Mouse (Mus musculus) stomach, embryonic 15.5 days (tissue): Measurements from ENCODE around the gene Scin. TPM values are rescaled to one million over a fixed set of nuclear protein-coding genes. Genes with fewer than 3 reads are reported as not detected.

ENCODE experiments used
- ATAC-seq: fragments of 200-750 bp; cut with Nextera tagmentation; 2 replicates; pipeline ENCODE4 v1.8.0; 2017; ENCODE audit warnings: low read depth, moderate number of reproducible peaks, moderate TSS enrichment; ENCODE audit not compliant: insufficient read depth, low FRiP score
- H3K27ac ChIP-seq: fragments of 300-500 bp; sonication (generic); 2 replicates; pipeline ENCODE4 v1.5.1; 2015; ENCODE audit warnings: mild to moderate bottlenecking, inconsistent platforms
- H3K27me3 ChIP-seq: fragments of 300-500 bp; sonication (generic); replicated peaks from 2 replicates; pipeline ENCODE4 v1.6.1; 2015; ENCODE audit warnings: inconsistent platforms
- H3K36me3 ChIP-seq: fragments of 300-500 bp; sonication (generic); 2 replicates; pipeline ENCODE4 v1.6.1; 2015; ENCODE audit warnings: inconsistent platforms
- H3K4me1 ChIP-seq: fragments of 300-500 bp; sonication (generic); 2 replicates; pipeline ENCODE4 v1.6.1; 2015; ENCODE audit warnings: inconsistent platforms
- H3K4me2 ChIP-seq: fragments of 300-500 bp; sonication (generic); 2 replicates; pipeline ENCODE4 v1.6.1; 2015; ENCODE audit warnings: mild to moderate bottlenecking, inconsistent platforms
- H3K4me3 ChIP-seq: fragments of 300-500 bp; sonication (generic); replicated peaks from 2 replicates; pipeline ENCODE4 v1.5.1; 2015; ENCODE audit warnings: inconsistent platforms
- H3K9ac ChIP-seq: fragments of 300-500 bp; sonication (generic); 2 replicates; pipeline ENCODE4 v1.6.1; 2015; ENCODE audit warnings: inconsistent platforms
- H3K9me3 ChIP-seq: fragments of 300-500 bp; sonication (generic); 2 replicates; pipeline ENCODE4 v1.6.1; 2016; ENCODE audit warnings: inconsistent platforms
- WGBS: fragments of 180-500 bp; shearing (Covaris S2); methylation state at CpG from one replicate; pipeline ENCODE4 v1.1.7; 2015; 5-methylcytosine and 5-hydroxymethylcytosine counted together
- polyA plus RNA-seq: library from polyadenylated mRNA; unstranded; fragments of >200 nt; fragmentation: Nextera tagmentation; extraction: Ambion mirVana; gene quantifications from 2 replicates; pipeline ENCODE4 v1.2.1, GENCODE M21; 2015

Gene Scin
- polyA plus RNA-seq, 1 experiment from 2014 or later = 9.4 TPM

DNA sequence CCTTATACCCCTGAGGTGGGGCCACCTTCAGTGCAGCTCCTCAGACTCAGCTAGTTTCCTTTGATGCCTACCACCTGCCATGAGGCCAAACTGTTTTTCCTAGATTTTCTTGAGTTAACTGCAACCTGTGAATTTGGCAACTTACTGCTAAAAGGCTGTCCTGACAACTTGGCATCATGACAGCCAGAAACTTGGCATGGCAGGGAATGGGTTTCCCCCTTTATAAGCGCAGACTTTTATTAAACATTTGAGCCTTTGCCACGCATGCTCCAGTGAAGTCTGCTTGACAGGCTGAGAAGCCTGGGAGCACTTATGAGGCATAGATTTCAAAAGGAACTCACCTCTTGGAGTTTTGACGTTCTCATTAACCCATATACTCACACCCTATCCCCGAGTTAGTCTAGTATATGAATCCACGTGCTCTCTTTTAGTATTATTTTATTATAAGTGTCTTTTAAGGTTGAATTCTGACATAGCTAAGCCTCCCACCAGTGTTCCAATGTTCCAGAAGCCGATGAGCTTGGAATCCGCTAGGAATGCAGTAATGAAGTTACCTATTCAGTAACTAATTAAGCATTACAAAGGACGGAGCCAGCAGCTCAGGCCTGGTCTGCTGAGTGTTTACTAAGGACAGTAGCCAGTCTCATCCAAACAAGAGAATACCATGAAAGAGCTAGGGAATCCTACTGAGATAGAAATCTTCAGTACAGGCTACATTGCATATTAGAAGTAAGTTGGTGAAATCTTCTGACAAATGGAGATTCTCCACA is 90.0 kb downstream of the Scin start:
- no peaks in the 10 kb centered on the region for H3K27me3 ChIP-seq
- H3K9me3 ChIP-seq = no peaks in the 10 kb centered on the region
- no peaks in the 10 kb centered on the region for H3K36me3 ChIP-seq
- H3K9ac ChIP-seq = no peak overlapping the region
- 84% methylated on average over 8 of the region's 8 CpGs for WGBS
- no peak for ATAC-seq
- no peak overlapping the region for H3K4me2 ChIP-seq
- H3K4me3 ChIP-seq = no peak overlapping the region
- no peak overlapping the region for H3K27ac ChIP-seq
- no peaks in the 10 kb centered on the region for H3K4me1 ChIP-seq

DNA sequence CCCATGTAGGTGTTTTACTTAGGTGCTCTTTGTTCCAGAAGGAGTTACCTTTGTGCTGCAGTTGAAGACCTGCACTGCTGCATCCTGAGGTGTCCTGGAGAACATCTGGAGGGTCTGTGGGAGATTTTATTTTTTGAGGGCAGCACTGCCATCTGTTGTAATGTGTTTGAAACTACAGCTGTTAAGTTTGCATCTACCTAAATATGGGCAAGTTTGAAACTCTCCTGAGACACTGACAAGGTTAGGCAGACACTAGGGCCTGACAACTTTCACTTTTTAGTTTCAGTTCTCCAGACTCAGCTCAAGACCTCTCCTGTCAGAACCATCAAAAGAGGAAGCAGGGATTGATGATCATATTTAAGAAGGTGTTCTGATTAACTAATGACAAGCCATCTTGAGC is 94.0 kb downstream of the Scin start:
- H3K4me1 ChIP-seq = no peaks in the 10 kb centered on the region
- no peaks in the 10 kb centered on the region for H3K36me3 ChIP-seq
- no peak overlapping the region for H3K4me2 ChIP-seq
- H3K27ac ChIP-seq = no peak overlapping the region
- H3K4me3 ChIP-seq = no peak overlapping the region
- H3K9ac ChIP-seq = no peak overlapping the region
- ATAC-seq = no peak
- no peaks in the 10 kb centered on the region for H3K27me3 ChIP-seq
- H3K9me3 ChIP-seq = no peaks in the 10 kb centered on the region

DNA sequence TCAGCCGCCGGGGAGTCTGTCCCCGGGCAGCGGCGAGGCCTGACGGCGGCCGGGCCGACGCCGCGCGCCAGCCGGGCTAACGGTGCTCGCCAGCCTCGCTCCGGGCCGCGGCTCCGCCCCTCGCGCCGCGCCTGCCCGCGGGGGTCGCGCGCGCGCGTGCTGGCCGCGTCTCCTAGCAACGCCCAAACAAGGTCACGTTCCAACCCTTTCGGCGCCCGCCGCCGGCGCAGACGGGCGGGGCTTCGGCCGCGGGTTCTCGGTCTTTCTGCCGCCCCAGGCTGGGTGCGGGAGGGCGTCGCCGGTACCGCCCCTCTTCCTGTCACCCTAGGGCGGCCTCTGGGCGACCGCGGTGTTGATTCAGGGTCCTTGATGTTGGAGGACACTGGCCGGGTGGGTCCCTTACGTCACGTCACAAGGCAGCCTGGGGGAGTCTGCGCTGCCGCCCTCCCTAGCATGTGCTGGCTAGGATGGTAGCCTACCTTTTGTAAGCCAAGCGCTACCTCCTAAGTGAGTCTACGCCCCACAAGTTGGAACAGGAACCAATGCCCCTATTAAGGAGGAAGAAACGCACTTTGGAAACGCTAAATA is 96.1 kb downstream of the Scin start, which contains the start of gene Arl4a:
Gene Arl4a (minus strand): TSS at position 150 of the 588 bp plus-strand sequence.
- H3K36me3 ChIP-seq = no peaks in the 10 kb centered on the region
- ATAC-seq = peak; percentile 89
- peak within 1 kb of the TSS; percentile 92 for H3K4me3 ChIP-seq
- H3K9ac ChIP-seq = peak within 1 kb of the TSS; percentile 71
- peak within 1 kb of the TSS; percentile 95 for H3K27ac ChIP-seq
- no peaks in the 10 kb centered on the region for H3K4me1 ChIP-seq
- H3K27me3 ChIP-seq = no peaks in the 10 kb centered on the region
- H3K4me2 ChIP-seq = peak within 1 kb of the TSS; percentile 85
- under 1% methylated on average over 68 of the region's 68 CpGs for WGBS
- no peaks in the 10 kb centered on the region for H3K9me3 ChIP-seq

DNA sequence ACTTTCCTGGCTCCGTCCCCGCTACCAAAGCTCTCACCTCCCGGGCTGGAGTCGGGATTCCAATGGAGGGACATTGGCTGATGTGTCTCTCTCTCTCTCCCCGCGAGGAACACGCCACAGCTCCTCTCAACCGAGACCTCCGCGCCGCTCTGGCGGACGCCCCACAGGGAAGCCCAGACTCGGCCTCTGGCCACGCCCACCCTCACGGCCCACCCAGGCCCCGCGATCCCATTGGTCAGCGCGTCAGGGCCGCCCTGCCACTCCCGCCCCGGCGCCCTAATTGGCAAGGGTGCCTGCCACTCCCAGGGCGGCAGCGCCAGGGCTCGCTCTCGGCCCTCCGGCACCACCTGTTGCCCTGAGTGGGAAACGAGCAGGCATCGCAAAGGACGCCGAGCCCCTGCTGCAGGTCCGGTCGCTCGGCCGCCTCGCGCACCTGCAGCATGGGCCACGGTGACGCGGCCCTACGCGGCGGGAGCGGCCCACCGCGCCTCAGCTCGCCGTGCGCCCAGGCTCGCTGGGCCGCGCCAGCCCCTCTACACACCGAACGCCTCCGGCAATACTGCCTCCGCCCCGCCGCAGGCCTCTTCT is 96.7 kb downstream of the Scin start:
- peak overlapping the region; percentile 85 for H3K4me2 ChIP-seq
- peak overlapping the region; percentile 95 for H3K27ac ChIP-seq
- no peaks in the 10 kb centered on the region for H3K9me3 ChIP-seq
- peak overlapping the region; percentile 92 for H3K4me3 ChIP-seq
- H3K27me3 ChIP-seq = no peaks in the 10 kb centered on the region
- ATAC-seq = peak; percentile 96
- H3K36me3 ChIP-seq = no peaks in the 10 kb centered on the region
- no peaks in the 10 kb centered on the region for H3K4me1 ChIP-seq
- 1% methylated on average over 57 of the region's 60 CpGs for WGBS
- H3K9ac ChIP-seq = peak overlapping the region; percentile 71

DNA sequence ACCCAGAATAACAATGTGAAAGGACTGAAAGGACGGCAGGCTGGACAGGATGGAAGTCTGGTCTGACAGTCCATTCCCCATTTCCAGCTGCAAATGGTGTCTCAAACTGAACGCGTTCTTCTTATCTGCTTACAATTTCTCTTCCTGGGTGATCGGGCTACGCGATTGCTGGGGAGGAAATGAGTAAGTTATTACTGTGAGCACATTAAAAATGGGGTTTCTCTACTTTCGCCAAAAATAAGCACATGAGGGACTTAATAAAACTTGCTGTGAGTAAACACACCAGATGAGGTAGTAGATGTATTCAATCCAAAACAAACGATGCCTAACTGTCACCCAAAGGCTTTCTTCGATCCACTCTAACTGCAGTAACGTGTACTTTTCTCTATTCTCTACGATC is 97.4 kb downstream of the Scin start:
- Histone ChIP-seq H3K36me3 (no peaks in the 10 kb centered on the region), H3K9ac (peak overlapping the region; percentile 62), H3K4me3 (peak overlapping the region; percentile 92), H3K9me3 (no peaks in the 10 kb centered on the region), H3K4me1 (no peaks in the 10 kb centered on the region), H3K4me2 (peak overlapping the region; percentile 85), H3K27ac (peak overlapping the region; percentile 95), H3K27me3 (no peaks in the 10 kb centered on the region)
- no peak for ATAC-seq
- WGBS = under 1% methylated on average over 11 of the region's 11 CpGs

DNA sequence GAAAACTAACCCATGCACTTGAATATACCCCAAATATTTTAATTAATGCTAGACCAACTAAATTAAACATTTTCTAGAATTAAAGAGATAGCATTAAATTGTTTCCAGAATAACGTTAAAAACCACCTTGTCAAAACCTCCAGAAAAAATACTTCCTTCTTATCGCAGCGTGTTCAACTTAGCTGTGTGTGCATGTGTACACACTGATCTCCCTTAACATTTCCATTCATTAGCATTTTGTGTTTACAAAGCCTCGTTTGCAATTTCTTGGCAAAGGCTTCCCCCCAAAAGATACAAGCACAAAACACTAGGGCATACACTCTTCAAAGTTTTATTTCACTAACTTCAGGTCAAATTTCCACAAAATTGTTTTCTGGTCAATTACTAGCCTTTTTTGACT is 98.5 kb downstream of the Scin start:
- Histone ChIP-seq H3K27ac (no peak overlapping the region), H3K4me1 (no peaks in the 10 kb centered on the region), H3K36me3 (no peaks in the 10 kb centered on the region), H3K4me3 (peak overlapping the region; percentile 92), H3K9me3 (no peaks in the 10 kb centered on the region), H3K27me3 (no peaks in the 10 kb centered on the region), H3K4me2 (peak overlapping the region; percentile 85), H3K9ac (no peak overlapping the region)
- ATAC-seq = no peak
- 58% methylated on average over 4 of the region's 4 CpGs for WGBS

DNA sequence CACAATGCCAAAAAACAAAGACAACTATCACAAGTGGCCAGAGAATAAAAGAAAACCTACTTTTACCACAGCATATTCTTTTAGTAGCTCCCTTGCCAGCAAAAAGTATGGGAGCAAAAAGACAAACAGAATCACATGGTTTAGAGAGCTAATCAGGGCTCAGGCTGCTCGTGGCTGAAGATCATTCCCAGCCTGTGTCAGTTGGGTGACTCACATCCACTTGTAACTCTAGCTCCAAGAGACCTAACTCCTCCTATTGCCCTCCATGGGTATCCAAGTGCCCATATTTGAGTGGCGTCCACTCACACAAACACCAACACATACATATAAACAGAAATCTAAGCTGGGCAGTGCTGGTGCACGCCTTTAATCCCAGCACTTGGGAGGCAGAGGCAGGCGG is 104.8 kb downstream of the Scin start:
- H3K4me3 ChIP-seq = no peak overlapping the region
- no peaks in the 10 kb centered on the region for H3K9me3 ChIP-seq
- H3K9ac ChIP-seq = no peak overlapping the region
- H3K4me2 ChIP-seq = no peak overlapping the region
- no peaks in the 10 kb centered on the region for H3K36me3 ChIP-seq
- 74% methylated on average over 4 of the region's 4 CpGs for WGBS
- no peak for ATAC-seq
- no peaks in the 10 kb centered on the region for H3K4me1 ChIP-seq
- H3K27me3 ChIP-seq = no peaks in the 10 kb centered on the region
- no peak overlapping the region for H3K27ac ChIP-seq

DNA sequence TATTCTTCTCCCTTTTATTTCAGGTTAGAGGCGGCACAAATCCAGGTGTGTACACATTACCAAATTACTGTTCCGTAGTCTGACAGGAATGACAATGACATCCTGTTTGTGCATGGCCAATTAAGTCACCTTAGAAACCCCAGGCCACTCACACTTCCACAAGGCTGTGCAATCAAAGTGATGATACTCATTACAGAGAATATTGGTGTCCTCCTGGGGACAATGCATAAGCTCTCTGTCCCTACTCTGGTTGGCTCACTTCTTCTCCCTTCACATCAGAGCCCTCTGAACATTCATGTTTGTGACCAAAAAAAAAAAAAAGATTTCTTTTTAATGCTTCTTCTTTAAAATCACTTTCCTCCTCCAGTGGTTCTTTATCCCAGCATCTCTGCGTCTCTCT is 106.2 kb downstream of the Scin start:
- Histone ChIP-seq H3K27ac (no peak overlapping the region), H3K36me3 (no peaks in the 10 kb centered on the region), H3K4me3 (no peak overlapping the region), H3K9me3 (no peaks in the 10 kb centered on the region), H3K9ac (no peak overlapping the region), H3K27me3 (no peaks in the 10 kb centered on the region), H3K4me2 (no peak overlapping the region), H3K4me1 (no peaks in the 10 kb centered on the region)
- no peak for ATAC-seq
- WGBS = 74% methylated on average over 3 of the region's 3 CpGs

DNA sequence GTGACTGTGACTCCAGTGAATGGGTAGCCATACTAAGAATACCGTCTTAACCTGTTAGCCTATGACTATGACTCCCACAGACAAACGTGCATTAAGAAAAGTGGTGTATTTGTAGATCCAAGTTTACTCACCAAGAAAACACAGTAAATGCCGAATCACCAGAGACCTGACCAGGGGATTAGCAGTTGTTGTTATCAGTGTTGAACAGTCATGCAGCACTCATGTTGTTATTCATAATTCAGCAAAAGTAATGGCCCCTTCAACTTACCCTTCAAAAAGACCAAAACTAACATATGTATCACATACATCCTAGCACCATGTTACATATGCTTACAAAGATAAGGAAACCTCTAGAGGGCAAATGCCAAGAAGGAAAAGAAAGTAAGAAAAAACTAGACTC is 106.6 kb downstream of the Scin start:
- peak; percentile 66; the same call in 1 of the 2 replicates for ATAC-seq
- 73% methylated on average over 3 of the region's 3 CpGs for WGBS

DNA sequence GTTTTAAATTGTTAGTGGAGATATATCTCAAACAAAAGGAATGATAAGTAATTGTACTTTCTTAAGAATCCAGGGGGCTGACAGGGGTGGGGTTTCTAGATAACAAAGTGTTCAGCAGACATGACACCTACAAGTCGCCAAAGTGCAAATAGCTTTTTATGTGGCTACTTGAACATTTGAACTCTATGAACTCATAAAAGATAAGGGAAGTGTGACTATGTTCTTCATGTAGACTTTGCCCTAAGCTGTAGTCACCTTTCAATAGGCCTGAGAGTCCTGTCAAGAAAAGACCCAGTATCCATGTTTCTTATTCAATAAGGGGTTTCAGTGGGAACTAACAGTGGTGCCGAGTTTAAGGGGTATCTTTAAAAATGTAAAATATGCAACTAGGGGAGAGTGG is 110.1 kb downstream of the Scin start:
- no peaks in the 10 kb centered on the region for H3K36me3 ChIP-seq
- 49% methylated on average over 2 of the region's 2 CpGs for WGBS
- H3K4me1 ChIP-seq = no peaks in the 10 kb centered on the region
- H3K27ac ChIP-seq = no peak overlapping the region
- no peak overlapping the region for H3K4me2 ChIP-seq
- H3K4me3 ChIP-seq = no peak overlapping the region
- no peaks in the 10 kb centered on the region for H3K27me3 ChIP-seq
- H3K9ac ChIP-seq = no peak overlapping the region
- ATAC-seq = no peak
- no peaks in the 10 kb centered on the region for H3K9me3 ChIP-seq

More for the DNA sequence above, 106.6 kb downstream of the Scin start:
- Histone ChIP-seq H3K36me3 (no peaks in the 10 kb centered on the region), H3K27me3 (no peaks in the 10 kb centered on the region), H3K4me1 (no peaks in the 10 kb centered on the region), H3K9me3 (no peaks in the 10 kb centered on the region), H3K4me2 (no peak overlapping the region), H3K9ac (no peak overlapping the region), H3K27ac (no peak overlapping the region), H3K4me3 (no peak overlapping the region)

DNA sequence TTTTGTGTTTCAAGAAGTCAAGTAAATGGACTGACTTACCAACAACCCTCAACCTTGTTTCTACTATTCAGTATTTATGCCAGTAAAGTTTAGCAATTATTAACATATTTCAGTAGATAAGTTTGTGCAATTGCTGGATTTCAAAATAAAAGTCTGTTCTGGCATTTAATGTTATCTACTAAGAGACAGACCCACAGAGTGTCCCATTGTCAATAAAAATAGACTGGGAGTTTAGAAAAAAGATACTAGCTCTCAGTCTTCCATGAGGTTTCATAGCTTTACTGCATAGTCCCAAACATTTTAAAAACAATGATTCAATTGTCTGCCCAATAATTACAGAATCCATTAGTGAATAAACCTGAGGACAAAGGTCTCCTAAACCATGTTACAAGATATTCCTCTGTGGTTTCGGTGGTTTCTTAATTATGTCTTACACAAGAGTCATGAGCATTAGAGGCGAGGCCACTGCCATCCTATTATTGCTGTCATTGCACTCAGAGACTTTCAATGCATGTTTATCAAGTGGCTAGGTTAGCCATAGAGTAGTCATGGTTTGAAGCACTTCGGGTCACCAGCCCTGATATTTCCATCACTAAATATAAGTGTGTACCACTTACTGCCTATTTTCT is 110.9 kb downstream of the Scin start:
- Histone ChIP-seq H3K9me3 (no peaks in the 10 kb centered on the region), H3K27me3 (no peaks in the 10 kb centered on the region), H3K36me3 (no peaks in the 10 kb centered on the region), H3K9ac (no peak overlapping the region), H3K4me2 (no peak overlapping the region), H3K27ac (no peak overlapping the region), H3K4me3 (no peak overlapping the region), H3K4me1 (no peaks in the 10 kb centered on the region)
- no peak for ATAC-seq
- 66% methylated on average over 3 of the region's 3 CpGs for WGBS

DNA sequence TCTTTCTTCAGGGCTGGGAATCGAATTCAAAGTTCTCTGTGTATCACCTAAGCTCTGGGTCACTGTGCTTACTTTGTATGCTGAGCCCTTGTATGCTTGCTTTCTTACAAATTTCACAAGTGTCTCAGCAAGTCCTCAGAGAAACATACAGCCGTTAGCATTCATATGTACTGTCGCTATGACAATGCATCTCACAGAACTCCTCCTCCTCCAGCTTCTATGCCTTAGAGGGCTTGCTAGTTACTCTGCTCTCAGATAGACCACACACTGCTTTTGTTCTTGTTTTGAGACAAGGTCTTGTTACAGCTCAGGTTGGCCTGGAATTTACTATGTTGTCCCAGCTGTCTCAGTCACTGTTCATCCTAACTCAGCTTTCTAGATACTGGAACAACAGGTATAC is 111.7 kb downstream of the Scin start:
- Histone ChIP-seq H3K4me3 (no peak overlapping the region), H3K4me1 (no peaks in the 10 kb centered on the region), H3K27me3 (no peaks in the 10 kb centered on the region), H3K36me3 (no peaks in the 10 kb centered on the region), H3K9ac (no peak overlapping the region), H3K27ac (no peak overlapping the region), H3K4me2 (no peak overlapping the region), H3K9me3 (no peaks in the 10 kb centered on the region)
- ATAC-seq = no peak
- 83% methylated on average over 3 of the region's 3 CpGs for WGBS
